Mouse (Mus musculus) regulatory T cell (primary cell): ENCODE measurements at regions not wholly inside any gene's neighbourhood (a gene's known extent, or its start where the extent isn't known, plus 50 kb on each side); places are given as distances from the start of the nearest gene placed in this dataset.

ENCODE experiments used
- in situ Hi-C: fragments of 300-600 bp; cut with MboI, MseI; formaldehyde crosslinking; loops from one replicate; pipeline ENCODE4 v1.15.1; 2025; ENCODE audit warnings: high pct_unique_total_duplicates

DNA sequence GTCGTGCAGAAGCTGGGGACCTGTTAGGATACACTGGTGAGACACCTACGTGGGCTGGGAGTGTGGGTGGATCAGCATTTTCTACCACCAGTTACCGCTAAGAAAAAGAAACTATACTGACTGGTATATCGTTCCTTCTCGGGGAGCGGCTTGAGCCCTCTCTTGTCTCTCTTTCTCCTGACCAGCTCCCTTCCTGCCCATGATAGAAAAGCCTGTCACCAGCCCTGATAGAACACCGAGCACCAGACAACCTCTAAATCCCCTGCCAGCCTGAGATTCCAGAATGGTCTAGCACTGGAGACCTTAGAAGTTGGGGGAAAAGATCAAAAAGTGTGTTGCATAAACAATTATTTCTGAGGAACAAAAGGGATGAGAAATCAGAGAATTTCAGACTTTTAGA, 76.3 kb upstream of the Kcnd3 start:
- in situ Hi-C loops = loop anchor here (25.0 kb wide), 1 partner anchor 1364 kb away; no protein-coding TSS in a partner anchor

DNA sequence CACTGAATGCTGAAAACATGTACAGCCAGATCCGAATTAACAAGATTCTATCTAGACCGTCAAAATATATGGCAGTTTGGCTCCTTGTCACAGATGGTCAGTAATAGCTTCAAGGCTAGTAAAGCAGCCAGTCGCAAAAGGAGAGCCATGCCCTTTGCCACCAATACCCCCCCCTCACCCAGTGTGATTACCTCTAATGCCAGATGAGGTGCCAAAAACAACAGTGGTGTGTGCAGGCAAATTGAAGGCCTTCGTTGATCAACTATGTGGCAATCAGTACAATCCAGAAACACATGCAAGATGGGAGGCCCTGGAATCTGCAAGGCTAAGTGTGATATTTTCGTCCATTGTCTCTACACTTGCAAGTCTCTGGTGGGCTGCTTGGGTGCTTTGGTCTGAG, 75.8 kb upstream of the Kcnd3 start:
- in situ Hi-C loops = loop anchor here (25.0 kb wide), 1 partner anchor 1364 kb away; no protein-coding TSS in a partner anchor

DNA sequence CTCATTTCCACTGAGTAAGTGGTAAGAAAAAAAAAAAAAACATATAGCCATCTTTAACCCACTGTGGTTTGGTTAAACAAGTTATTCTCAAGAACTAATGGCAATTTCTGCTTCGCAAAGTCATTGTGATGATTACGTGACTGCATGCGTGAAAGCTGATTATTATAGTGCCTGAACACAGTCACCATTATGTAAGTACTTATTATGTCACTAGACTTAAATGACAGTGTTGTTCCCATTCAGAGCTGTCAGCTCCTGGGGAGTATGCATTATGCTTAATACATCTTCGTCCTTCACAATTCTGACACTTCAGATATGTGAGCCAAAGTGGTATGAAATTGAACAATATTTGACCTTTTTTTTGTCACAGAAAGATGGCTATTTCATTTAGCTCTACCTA, 71.3 kb upstream of the Kcnd3 start:
- in situ Hi-C loops = loop anchor here (10.0 to 25.0 kb wide), 2 partner anchors 764 to 1369 kb away; no protein-coding TSS in a partner anchor

DNA sequence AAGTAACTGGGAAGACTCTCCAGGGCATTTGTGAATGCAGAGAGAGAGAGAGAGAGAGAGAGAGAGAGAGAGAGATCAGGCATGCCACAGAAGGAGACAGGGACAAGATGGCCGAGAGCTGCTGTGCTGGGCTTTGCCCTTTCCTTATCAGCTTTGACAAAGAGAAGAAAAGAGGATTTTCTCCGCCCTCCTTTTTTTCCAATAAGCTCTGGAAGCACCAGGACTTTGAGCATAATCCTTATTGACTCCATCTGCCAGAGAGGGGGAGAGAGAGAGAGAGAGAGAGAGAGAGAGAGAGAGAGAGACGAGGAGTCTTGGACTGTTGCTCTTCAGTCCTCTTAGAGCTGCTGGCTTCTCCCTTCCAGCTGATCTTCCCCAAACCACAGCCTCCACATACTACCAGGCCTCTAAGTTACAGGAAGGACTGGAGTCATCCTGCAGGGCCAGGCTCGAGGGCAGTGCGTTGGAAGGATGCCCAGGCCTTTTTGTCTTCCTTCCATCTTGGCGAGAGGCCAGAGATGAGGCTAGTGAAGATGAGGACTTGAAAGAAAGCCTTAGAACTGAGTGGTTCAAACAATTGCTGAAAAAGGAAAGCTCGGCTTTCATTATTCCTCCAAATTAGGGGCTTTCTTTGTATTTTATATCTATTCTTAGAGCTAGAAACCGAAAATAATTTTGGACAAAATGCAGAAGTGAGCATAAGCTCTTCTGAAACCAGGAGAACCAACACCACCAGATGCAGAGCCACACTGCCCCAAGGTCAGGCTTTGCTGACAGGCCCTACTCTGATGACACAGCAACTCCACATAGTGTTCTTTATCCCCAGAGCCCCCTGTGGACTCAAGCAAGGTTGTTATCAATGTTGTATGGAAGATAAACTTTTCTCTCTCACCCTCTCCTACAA, 59.3 kb upstream of the Kcnd3 start:
- in situ Hi-C loops = loop anchor here (5.0 to 25.0 kb wide), 2 partner anchors 96 to 1381 kb away; no protein-coding TSS in a partner anchor
